Mouse (Mus musculus): ENCODE measurements around the gene Gm12394.

DNA sequence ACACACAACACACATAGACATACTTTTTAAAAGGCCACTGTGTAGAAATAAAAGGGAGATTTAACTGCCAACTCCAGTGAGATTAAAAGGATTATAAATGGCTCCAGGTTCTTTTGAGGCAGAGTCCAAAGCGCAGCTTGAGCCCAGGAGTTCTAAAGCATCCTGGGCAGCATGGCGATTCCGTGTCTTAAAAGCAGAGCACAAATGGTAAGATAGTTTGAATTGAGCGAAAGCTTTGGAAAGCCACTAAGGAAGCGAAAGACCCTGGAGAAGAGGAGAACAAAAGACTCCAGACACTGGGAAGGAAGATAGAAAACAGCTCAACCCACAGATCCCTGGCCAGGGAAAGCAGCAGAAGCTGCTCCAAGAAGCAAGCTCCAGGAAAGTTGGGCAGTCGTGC lies 48.4 kb upstream of the Gm12394 start:
- TF ChIP-seq CTCF (IDR thresholded peaks at IDR 0.05; ENCODE audit: insufficient read depth, low read length) (no peak), POLR2A (IDR thresholded peaks at IDR 0.05; ENCODE audit: borderline replicate concordance, extremely low read depth, low read depth, low read length) (no peak)

Measured in lung, adult 2 months (tissue).